Mouse (Mus musculus) midbrain, embryonic 12.5 days (tissue): ENCODE measurements around the gene Rps27a. TPM values are rescaled to one million over a fixed set of nuclear protein-coding genes. Genes with fewer than 3 reads are reported as not detected.
"Not testable (repeated sequence)": the region's sequence is repeated elsewhere in the genome, so short reads cannot be mapped to it uniquely, and the experiment has no call there.

ENCODE experiments used
- ATAC-seq: fragments of 200-750 bp; cut with Nextera tagmentation; 2 replicates; pipeline ENCODE4 v1.8.0; 2017; ENCODE audit warnings: low read depth, moderate TSS enrichment, moderate library complexity; ENCODE audit not compliant: low FRiP score
- H3K27ac ChIP-seq: fragments of 300-500 bp; sonication (generic); replicated peaks from 2 replicates; pipeline ENCODE4 v1.5.1; 2016; ENCODE audit warnings: mild to moderate bottlenecking
- H3K27me3 ChIP-seq: fragments of 300-500 bp; sonication (generic); 2 replicates; pipeline ENCODE4 v1.6.1; 2016; ENCODE audit warnings: mild to moderate bottlenecking
- H3K36me3 ChIP-seq: fragments of 300-500 bp; sonication (generic); 2 replicates; pipeline ENCODE4 v1.6.1; 2016
- H3K4me1 ChIP-seq: fragments of 300-500 bp; sonication (generic); 2 replicates; pipeline ENCODE4 v1.6.1; 2016
- H3K4me2 ChIP-seq: fragments of 300-500 bp; sonication (generic); replicated peaks from 2 replicates; pipeline ENCODE4 v1.6.1; 2016; ENCODE audit warnings: mild to moderate bottlenecking, moderate library complexity
- H3K4me3 ChIP-seq: fragments of 300-500 bp; sonication (generic); 2 replicates; pipeline ENCODE4 v1.5.1; 2016; ENCODE audit warnings: mild to moderate bottlenecking
- H3K9ac ChIP-seq: fragments of 300-500 bp; sonication (generic); replicated peaks from 2 replicates; pipeline ENCODE4 v1.6.1; 2016; ENCODE audit warnings: mild to moderate bottlenecking, moderate library complexity
- H3K9me3 ChIP-seq: fragments of 300-500 bp; sonication (generic); 2 replicates; pipeline ENCODE4 v1.6.1; 2016; ENCODE audit warnings: mild to moderate bottlenecking
- WGBS: fragments of 180-500 bp; shearing (Covaris S2); methylation state at CpG from one replicate; pipeline ENCODE4 v1.1.7; 2016; 5-methylcytosine and 5-hydroxymethylcytosine counted together
- polyA plus RNA-seq: library from polyadenylated mRNA; unstranded; fragments of >200 nt; fragmentation: Nextera tagmentation; extraction: Ambion mirVana; gene quantifications from 2 replicates; pipeline ENCODE4 v1.2.1, GENCODE M21; 2016

Gene Rps27a
- polyA plus RNA-seq, 1 experiment from 2014 or later: 705 TPM

DNA sequence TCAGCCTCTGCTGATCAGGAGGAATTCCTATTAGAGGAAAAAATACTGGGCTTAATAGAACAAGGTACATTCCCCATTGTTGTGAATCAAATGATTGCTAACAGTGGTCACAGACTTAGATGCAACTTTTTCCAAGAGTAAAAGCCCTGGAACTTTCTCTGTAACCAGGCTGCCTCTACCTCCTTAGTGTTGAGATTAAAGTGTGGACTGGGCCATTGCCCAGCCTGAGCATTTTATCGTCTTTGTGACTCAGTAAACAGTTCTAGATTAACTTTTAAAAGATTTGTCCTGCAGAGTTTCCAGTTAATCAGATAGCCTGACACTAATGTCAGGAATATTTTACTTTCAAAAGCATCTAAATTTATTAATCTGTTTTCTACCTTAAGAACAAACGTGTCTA is 1.1 kb downstream of the Rps27a start:
- H3K36me3 ChIP-seq: peaks cover 38% of the 10 kb centered on the region
- H3K4me1 ChIP-seq: peaks cover 12% of the 10 kb centered on the region
- 26% methylated on average over 2 of the region's 2 CpGs for whole genome bisulfite sequencing
- H3K4me3 ChIP-seq: peak overlapping the region; percentile 77
- H3K9me3 ChIP-seq: no peaks in the 10 kb centered on the region
- H3K27ac ChIP-seq: no peak overlapping the region
- ATAC-seq: no peak
- peak overlapping the region; percentile 86 for H3K9ac ChIP-seq
- peak overlapping the region; percentile 66 for H3K4me2 ChIP-seq
- no peaks in the 10 kb centered on the region for H3K27me3 ChIP-seq

DNA sequence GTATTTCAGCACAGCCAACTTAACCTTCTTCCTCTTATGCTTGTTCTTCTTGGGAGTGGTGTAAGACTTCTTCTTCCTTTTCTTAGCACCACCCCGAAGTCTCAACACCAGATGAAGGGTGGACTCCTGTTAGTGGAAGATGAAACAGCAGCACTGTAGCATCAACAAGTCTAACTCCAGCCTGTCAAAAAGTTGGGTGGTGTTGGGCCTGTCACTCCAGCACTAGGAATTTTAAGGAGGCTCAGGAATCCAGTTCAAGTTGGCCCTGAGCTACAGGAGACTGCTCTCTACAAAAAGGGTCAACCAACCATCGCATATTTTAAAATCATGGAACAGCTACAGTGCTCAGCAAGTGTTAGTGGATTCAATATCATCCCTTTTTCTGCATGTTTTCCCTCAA is 1.6 kb downstream of the Rps27a start:
- H3K9me3 ChIP-seq, H3K27me3 ChIP-seq, H3K27ac ChIP-seq, ATAC-seq: not testable (repeated sequence)
- Histone ChIP-seq H3K4me1 (peaks cover 12% of the 10 kb centered on the region), H3K9ac (0 out of 2 replicates have a peak overlapping the region, but pooled peaks have one; percentile 86), H3K4me3 (peak overlapping the region; percentile 77; the same call in 1 of the 2 replicates), H3K36me3 (peaks cover 42% of the 10 kb centered on the region), H3K4me2 (peak overlapping the region; percentile 66)
- WGBS: 92% methylated on average over 2 of the region's 2 CpGs

DNA sequence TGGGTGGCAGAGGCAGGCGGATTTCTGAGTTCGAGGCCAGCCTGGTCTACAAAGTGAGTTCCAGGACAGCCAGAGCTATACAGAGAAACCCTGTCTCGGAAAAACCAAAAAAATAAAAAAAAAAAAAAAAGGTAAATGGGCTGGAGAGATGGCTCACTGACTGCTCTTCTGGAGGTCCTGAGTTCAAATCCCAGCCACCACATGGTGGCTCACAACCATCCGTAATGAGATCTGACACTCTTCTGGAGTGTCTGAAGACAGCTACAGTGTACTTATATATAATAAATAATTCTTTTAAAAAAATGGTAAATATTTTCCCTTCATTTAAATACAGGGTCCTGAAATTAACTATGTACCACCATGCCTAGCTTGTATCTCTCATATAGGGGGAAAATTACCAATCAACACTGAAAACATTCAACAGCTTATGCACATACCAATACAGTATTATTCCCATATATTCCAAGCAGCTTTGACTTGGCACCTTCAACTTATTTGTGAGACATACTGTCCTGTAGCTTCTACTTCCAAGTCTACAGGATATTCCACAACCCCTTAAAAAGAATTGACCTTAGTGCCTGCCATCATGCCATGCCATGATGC is 2.7 kb downstream of the Rps27a start:
- not testable (repeated sequence) for H3K4me3 ChIP-seq, ATAC-seq, H3K9me3 ChIP-seq, H3K27me3 ChIP-seq, H3K4me2 ChIP-seq, H3K27ac ChIP-seq, H3K9ac ChIP-seq
- 89% methylated on average over 4 of the region's 4 CpGs for WGBS
- H3K4me1 ChIP-seq: peaks cover 12% of the 10 kb centered on the region
- H3K36me3 ChIP-seq: peaks cover 50% of the 10 kb centered on the region

GRCm38 (mm10) chr11:29544225-29544945 is 3.5 kb downstream of the Rps27a start:
- no peak overlapping the region for H3K9ac ChIP-seq
- H3K27ac ChIP-seq: no peak overlapping the region
- H3K36me3 ChIP-seq: peaks cover 53% of the 10 kb centered on the region
- WGBS: 84% methylated on average over 3 of the region's 3 CpGs
- no peak for ATAC-seq
- no peak overlapping the region for H3K4me3 ChIP-seq
- no peak overlapping the region for H3K4me2 ChIP-seq
- no peaks in the 10 kb centered on the region for H3K9me3 ChIP-seq
- peaks cover 12% of the 10 kb centered on the region for H3K4me1 ChIP-seq
- H3K27me3 ChIP-seq: no peaks in the 10 kb centered on the region

- Histone ChIP-seq H3K4me3 (no peak overlapping the region), H3K9ac (no peak overlapping the region), H3K27ac (no peak overlapping the region), H3K36me3 (peaks cover 56% of the 10 kb centered on the region), H3K4me1 (no peaks in the 10 kb centered on the region), H3K27me3 (no peaks in the 10 kb centered on the region), H3K4me2 (no peak overlapping the region), H3K9me3 (no peaks in the 10 kb centered on the region)
- ATAC-seq: no peak
- 94% methylated on average over 1 of the region's 1 CpGs for WGBS
Observed at GRCm38 (mm10) chr11:29538201-29538600, 9.7 kb downstream of the Rps27a start.

GRCm38 (mm10) chr11:29525988-29526794 is 21.7 kb downstream of the Rps27a start, which contains the start of gene Mtif2:
Mtif2 (plus strand) TSS chr11:29526408.
- peak within 1 kb of the TSS; percentile 69 for H3K4me2 ChIP-seq
- H3K9me3 ChIP-seq: no peaks in the 10 kb centered on the region
- peak within 1 kb of the TSS; percentile 83 for H3K9ac ChIP-seq
- peaks cover 13% of the 10 kb centered on the region for H3K36me3 ChIP-seq
- peak; percentile 98 for ATAC-seq
- H3K27me3 ChIP-seq: no peaks in the 10 kb centered on the region
- WGBS: 3% methylated on average over 47 of the region's 47 CpGs
- peak within 1 kb of the TSS; percentile 83 for H3K27ac ChIP-seq
- H3K4me3 ChIP-seq: peak within 1 kb of the TSS; percentile 68
- peaks cover 9% of the 10 kb centered on the region for H3K4me1 ChIP-seq

- Histone ChIP-seq H3K4me3 (peak within 1 kb of the TSS; percentile 60), H3K27me3 (no peaks in the 10 kb centered on the region), H3K4me2 (peak within 1 kb of the TSS; percentile 63), H3K9ac (peak within 1 kb of the TSS; percentile 56), H3K36me3 (0 out of 2 replicates have a peak, but pooled peaks cover 4% of the 10 kb centered on the region), H3K4me1 (0 out of 2 replicates have a peak, but pooled peaks cover 4% of the 10 kb centered on the region), H3K27ac (peak within 1 kb of the TSS; percentile 49; the same call in 1 of the 2 replicates), H3K9me3 (no peaks in the 10 kb centered on the region)
- 4% methylated on average over 40 of the region's 40 CpGs for WGBS
- ATAC-seq: peak; percentile 100
Observed at GRCm38 (mm10) chr11:29514682-29515412, 33.1 kb downstream of the Rps27a start, which contains the start of gene Prorsd1. Prorsd1 (minus strand) TSS chr11:29515033.

- Histone ChIP-seq H3K4me3 (peak overlapping the region; percentile 60), H3K36me3 (0 out of 2 replicates have a peak, but pooled peaks cover 4% of the 10 kb centered on the region), H3K9ac (peak overlapping the region; percentile 56), H3K27ac (peak overlapping the region; percentile 49; the same call in 1 of the 2 replicates), H3K4me2 (peak overlapping the region; percentile 63), H3K27me3 (no peaks in the 10 kb centered on the region), H3K9me3 (no peaks in the 10 kb centered on the region), H3K4me1 (0 out of 2 replicates have a peak, but pooled peaks cover 4% of the 10 kb centered on the region)
- WGBS: 33% methylated on average over 10 of the region's 10 CpGs
- no peak for ATAC-seq
Observed at GRCm38 (mm10) chr11:29514325-29514681, 33.6 kb downstream of the Rps27a start.

DNA sequence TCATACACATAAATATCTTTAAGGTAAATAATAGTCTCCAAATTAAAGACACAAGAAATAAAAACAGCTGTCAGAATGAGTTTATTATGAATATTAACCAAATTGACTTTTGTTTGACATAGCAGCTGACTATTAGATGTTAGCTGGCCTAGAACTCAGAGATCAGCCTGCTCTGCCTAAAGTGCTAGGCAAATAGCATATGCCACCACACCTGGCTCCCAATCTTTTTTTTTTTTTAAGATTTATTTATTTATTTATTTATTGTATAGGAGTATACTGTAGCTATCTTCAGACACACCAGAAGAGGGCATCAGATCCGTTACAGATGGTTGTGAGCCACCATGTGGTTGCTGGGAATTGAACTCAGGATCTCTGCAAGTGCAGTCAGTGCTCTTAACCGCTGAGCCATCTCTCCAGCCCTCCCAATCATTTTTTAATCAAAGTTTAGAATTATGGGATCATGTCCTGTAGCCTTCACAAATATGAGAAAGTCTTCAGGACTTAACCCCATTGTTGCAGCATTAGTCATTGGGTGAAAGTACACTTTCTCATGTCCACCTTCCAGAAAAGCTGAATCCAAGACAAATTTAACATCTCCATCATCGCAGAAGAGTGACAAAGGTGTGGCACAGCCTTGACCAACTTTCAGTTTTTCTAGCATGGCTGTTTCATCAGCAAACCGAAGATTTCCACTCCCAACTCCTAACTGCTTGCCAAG is 34.9 kb downstream of the Rps27a start:
- 87% methylated on average over 4 of the region's 4 CpGs for WGBS
- H3K4me3 ChIP-seq: no peak overlapping the region

GRCm38 (mm10) chr11:29509421-29509820 is 38.5 kb downstream of the Rps27a start:
- 98% methylated on average over 1 of the region's 1 CpGs for WGBS
- Histone ChIP-seq H3K4me2 (no peak overlapping the region), H3K4me1 (0 out of 2 replicates have a peak, but pooled peaks cover 4% of the 10 kb centered on the region), H3K36me3 (peaks cover 12% of the 10 kb centered on the region), H3K4me3 (no peak overlapping the region), H3K9me3 (no peaks in the 10 kb centered on the region), H3K27me3 (no peaks in the 10 kb centered on the region), H3K9ac (no peak overlapping the region), H3K27ac (no peak overlapping the region)
- ATAC-seq: no peak

More for the DNA sequence above, 34.9 kb downstream of the Rps27a start:
- 0 out of 2 replicates have a peak, but pooled peaks cover 4% of the 10 kb centered on the region for H3K36me3 ChIP-seq
- H3K4me2 ChIP-seq: no peak overlapping the region
- no peak overlapping the region for H3K27ac ChIP-seq
- no peaks in the 10 kb centered on the region for H3K9me3 ChIP-seq
- H3K9ac ChIP-seq: no peak overlapping the region
- no peak for ATAC-seq
- 0 out of 2 replicates have a peak, but pooled peaks cover 4% of the 10 kb centered on the region for H3K4me1 ChIP-seq
- no peaks in the 10 kb centered on the region for H3K27me3 ChIP-seq
